Mouse (Mus musculus) kidney, adult 8-10 months (tissue): ENCODE measurements at regions not wholly inside any gene's neighbourhood (a gene's known extent, or its start where the extent isn't known, plus 50 kb on each side); places are given as distances from the start of the nearest gene placed in this dataset.
"Not testable (repeated sequence)": the region's sequence is repeated elsewhere in the genome, so short reads cannot be mapped to it uniquely, and the experiment has no call there.

Experiments
- DNase-seq, 2 experiments: peaks; one replicate each; pipeline ENCODE4 v3.0.0; 2022

GRCm38 (mm10) chr9:31650362-31651130 is 186.3 kb upstream of the Tmem45b start:
- no peak for DNase-seq

- no peak for DNase-seq
Measured at GRCm38 (mm10) chr9:31649073-31649472, 184.8 kb upstream of the Tmem45b start.

DNA sequence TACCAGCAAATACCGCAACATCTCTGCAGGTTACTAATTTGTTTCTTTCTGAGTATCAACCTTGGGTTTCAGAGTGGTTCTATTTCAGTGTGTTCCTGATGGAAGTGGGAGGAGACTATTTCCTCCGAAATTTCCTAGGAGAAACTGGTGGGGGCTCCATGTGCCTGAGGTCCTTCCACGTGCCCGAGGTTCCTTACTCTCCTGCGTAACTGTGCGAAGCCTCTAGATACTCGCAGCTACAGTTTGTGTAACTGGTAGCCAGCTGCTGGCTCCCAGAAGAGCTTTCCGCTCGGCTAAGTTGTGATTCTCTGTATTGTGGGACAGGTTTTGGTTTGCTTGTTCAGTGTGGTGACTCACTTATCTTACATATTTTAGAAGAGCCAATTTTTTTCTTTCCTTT is 184.3 kb upstream of the Tmem45b start:
- DNase-seq: no peak

DNA sequence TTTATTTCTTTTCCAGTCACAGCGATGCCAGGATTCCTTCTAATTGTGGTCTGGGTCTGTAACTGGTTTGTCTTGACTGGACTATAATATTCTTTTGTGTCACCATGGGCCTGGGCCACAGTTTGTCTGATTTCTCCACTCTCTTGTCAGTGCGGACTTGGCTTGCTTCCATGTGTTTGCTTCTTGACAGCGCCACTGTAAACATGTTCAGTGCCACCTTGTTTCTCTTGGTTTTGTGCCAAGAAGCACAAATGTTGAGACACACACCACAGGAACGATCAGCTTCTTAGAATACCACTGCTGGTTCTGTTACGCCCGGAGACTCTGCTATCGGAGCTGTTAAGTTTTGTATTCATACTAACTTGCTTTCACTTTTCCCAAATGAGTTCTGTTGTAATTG is 180.9 kb upstream of the Tmem45b start:
- no peak for DNase-seq

- no peak for DNase-seq
Measured at GRCm38 (mm10) chr9:31644106-31644505, 179.8 kb upstream of the Tmem45b start.

DNA sequence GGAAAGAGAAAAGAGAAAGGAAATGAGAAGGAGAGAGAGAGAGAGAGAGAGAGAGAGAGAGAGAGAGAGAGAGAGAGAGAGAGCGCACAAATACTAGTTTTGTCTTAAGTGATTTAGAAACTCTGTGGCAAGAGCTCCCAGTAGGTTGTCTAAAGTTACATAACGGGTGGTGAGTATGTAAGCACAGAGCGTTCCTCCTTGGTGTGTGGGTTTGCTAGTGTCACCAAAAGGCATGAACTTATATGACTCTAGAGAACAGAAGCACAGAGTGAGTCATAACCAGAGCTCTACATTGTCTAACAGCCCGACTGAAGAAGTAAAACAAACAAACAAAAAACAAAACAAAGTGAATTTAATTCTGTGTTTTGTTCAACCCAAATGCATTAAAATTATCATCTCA is 177.9 kb upstream of the Tmem45b start:
- no peak for DNase-seq

GRCm38 (mm10) chr9:31628291-31628690 is 164.0 kb upstream of the Tmem45b start:
- DNase-seq: no peak

GRCm38 (mm10) chr9:31621553-31621952 is 157.3 kb upstream of the Tmem45b start:
- not testable (repeated sequence) for DNase-seq

DNA sequence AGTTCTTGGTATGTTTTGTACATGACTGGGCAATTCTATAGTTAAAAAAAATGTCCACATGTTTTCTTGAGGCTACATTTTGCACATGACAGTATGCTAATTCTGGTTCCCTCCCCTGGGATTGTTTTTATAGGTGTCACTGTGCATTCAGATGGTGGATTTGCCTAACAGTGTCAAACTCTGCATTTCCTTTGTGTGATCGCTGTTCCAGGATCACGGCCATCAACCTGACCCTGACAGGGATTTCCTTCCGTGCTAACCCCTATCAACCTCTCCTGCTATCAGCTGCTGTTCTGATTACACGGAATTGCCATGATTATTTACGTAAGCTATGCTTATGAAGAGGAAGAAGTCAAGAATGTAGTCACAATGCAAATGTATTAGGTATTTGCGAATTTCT is 155.1 kb upstream of the Tmem45b start:
- DNase-seq: no peak

GRCm38 (mm10) chr9:31614250-31614945 is 150.1 kb upstream of the Tmem45b start:
- DNase-seq: no peak

DNA sequence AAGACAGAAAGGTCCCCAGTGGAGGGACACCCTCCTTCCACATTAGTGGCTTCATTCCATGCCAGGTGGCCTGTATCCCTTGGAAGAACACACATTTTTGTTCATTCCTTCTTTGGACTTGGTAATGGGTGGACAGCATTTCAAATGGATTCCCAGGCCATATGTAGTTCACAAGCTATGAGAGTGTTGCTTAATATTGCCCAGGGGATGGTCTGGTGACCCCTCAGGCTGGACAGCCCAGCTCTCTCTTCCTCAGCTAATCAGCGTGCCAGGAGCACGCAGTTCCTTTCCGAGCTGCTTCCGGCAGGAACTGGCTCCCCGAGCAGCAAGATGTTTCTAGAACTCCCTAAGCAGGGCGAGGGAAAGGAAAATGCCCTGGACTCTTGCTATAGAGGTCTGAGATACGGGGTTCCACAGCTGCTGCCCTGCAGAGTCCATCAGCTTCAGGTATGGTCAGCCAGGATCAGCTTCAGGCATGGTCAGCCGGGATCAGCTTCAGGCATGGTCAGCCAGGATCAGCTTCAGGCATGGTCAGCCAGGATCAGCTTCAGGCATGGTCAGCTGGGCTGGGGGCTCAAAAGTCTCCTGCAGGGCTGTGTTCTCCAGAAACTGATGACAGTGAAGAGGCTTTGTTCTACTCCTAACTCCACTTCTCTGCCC is 146.9 kb upstream of the Tmem45b start:
- DNase-seq: no peak

DNA sequence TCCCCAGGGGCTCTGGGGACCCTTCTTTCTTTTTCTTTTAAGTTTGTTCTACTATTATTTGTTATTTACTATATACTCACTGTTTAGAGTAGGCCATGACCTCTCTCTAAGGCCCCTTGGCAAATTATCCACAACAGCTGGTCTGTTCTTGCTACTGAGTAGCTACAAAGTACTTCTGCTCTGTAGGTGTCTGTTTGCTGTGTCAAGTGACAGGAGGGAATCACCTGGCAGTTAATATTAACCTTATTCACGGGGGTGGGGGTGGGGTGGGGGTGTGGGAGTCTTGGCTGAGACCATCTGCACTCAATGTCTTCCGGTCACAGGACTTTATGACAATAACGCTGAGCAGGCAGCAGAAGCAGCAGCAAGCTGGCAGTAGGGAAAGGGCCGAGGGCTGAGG is 146.4 kb upstream of the Tmem45b start:
- peak; percentile 13 to 17 for DNase-seq

- DNase-seq: peak in 1 of 2 experiments; percentile 23
Measured at GRCm38 (mm10) chr9:31610212-31610611, 145.9 kb upstream of the Tmem45b start.

- no peak for DNase-seq
Measured at GRCm38 (mm10) chr9:31609731-31610130, 145.5 kb upstream of the Tmem45b start.

DNA sequence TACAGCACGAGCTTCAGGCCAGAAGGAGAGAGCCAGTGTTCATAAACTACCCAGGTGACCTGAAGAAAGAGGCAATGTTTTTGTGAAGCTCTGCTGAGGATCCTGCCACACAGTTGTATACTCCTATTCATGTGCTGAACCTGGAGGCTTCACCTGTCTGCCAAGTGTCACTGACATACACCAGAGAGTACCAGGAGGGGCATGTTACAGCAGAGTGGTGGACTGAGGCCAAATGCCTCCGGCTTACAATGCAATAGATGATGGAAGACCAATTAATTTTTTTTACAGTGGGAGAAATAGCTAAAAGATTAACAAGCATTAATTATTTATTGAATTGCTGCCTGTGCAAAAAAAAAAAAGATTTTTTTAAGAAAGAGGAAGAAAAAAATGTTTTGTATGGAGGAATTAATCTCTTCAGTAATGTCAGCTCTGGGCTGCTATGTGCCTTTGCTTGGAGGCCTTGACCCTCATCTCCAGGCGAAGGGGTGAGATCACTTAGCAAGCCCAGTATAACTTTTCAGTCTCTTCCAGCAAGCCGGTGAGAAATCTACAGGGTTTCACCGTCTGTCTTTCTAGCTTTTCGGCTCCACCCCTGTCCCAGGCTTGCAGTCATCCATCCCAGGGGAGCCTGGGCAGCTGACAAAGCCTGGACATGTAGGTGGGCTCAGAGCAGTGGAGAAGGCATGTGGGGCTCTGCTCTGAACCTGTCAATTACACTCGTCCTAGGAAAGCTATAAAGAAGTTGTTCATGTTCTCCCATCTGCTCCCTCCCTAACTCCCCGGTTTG is 144.0 kb upstream of the Tmem45b start:
- peak in 1 of 2 experiments; percentile 23 for DNase-seq

DNA sequence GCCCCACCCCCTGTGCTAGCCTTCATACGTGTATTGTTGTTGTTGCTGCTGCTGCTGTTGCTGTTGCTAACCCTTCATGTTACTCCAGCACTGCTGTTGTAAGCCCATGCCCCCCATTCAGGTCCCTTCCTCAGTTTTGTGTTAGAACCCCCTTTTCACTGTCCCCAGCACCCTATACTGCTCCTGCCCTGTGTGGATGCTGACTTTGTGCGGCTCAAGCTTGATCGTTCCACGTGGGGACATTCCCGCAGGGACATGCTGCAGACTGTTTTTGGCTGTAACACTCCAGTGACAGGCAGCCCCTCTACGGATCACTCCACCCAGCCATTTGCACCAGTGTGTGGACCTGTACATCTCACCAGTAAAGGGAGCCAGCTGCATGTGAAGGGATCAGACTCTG is 142.7 kb upstream of the Tmem45b start:
- DNase-seq: no peak

GRCm38 (mm10) chr9:31604497-31605090 is 140.3 kb upstream of the Tmem45b start:
- DNase-seq: no peak

DNA sequence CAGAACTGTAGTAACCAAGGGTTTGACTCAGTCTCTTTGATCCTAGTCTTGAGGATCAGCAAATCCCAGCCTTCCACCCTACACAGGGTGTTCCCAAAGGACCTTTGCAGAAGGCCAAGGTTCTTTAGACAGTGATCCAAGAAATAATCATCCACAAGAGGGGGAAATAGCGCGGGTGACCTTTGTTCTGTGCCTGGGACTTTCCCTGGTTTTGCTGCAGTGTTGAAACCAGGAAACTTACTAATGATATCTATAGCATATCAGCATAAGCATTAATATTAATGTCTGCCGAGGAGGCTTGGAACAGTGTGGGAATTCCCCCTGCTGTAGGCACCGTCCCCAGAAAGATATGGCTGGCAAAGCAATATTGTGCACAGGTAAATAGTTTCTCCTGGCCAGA is 138.4 kb upstream of the Tmem45b start:
- peak in 1 of 2 experiments; percentile 14 for DNase-seq

GRCm38 (mm10) chr9:31595096-31595495 is 130.8 kb upstream of the Tmem45b start:
- DNase-seq: peak in 1 of 2 experiments; percentile 19

GRCm38 (mm10) chr9:31587671-31588070 is 123.4 kb upstream of the Tmem45b start:
- DNase-seq: peak; percentile 47 to 66

GRCm38 (mm10) chr9:31583983-31584382 is 119.7 kb upstream of the Tmem45b start:
- DNase-seq: no peak

- no peak for DNase-seq
Measured at GRCm38 (mm10) chr9:31582947-31583346, 118.7 kb upstream of the Tmem45b start.
